Mouse (Mus musculus): ENCODE data around the gene Speg. TPM values are rescaled to one million over a fixed set of nuclear protein-coding genes. Genes with fewer than 3 reads are reported as not detected.
A peak's percentile ranks its signal among the peaks of the same experiment; 100 is the strongest.

Gene Speg
- total RNA-seq, 2 experiments from 2014 or later, result 268 to 311 TPM

DNA sequence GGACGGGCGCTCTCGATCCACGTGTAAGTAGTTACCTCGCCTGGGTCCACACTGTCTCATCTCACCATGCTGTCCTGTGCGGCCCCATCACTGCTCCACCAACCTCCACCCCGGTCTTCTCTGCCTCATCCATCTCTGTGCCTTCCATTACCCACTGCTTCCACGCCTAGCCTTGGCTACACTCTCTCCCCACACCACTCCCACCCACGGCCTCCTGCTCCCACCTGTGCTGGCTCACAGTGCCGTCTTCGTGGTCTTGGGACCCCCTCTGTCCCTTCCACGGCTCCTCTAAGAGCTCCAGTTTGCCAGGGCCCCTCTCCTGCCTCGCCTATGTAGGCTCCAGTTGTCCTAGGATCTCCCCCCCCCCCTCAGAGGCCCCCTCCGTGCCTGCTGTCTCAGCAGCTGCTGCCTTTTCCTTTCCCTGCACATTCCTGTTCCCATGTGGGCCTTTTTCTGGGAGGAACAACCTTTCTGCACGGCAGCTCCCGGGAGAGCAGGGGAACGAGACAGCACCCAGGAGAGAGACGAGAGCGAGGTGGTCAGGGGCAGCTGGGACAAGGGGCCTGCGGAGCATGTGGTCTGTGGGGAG lies 10.1 kb downstream of the Speg start:
- no peak overlapping the region for H3K4me3 ChIP-seq
- no peak for DNase-seq
- no peak for TF ChIP-seq CTCF (IDR thresholded peaks at IDR 0.05)
- intact Hi-C loops (cut with DNase I), result no loop called here
- peak overlapping the region; percentile 79 for H3K27ac ChIP-seq

DNA sequence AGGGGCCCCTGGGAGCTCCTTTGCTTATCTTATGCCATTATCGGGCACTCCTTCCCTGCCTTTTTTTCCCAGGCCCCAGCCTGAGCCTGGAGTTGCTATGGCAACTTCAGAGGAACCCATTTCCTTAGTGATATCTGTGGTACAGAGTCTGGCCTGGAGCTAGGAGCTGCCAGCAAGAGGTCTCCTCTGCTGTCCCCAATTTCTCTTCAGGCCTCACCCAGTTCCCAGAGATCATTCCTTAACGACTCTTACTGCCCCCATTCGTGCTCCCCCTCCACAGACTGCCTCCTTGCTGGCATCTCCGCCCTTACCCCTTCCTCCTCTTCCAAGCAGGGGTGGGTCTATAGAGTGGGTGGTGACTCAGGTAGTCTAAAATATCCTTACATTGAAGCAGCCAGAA lies 11.1 kb downstream of the Speg start:
- Histone ChIP-seq H3K4me3 (no peak overlapping the region), H3K27ac (peak overlapping the region; percentile 79)
- no peak for TF ChIP-seq CTCF (IDR thresholded peaks at IDR 0.05)
- intact Hi-C loops (cut with DNase I), result no loop called here
- no peak for DNase-seq

DNA sequence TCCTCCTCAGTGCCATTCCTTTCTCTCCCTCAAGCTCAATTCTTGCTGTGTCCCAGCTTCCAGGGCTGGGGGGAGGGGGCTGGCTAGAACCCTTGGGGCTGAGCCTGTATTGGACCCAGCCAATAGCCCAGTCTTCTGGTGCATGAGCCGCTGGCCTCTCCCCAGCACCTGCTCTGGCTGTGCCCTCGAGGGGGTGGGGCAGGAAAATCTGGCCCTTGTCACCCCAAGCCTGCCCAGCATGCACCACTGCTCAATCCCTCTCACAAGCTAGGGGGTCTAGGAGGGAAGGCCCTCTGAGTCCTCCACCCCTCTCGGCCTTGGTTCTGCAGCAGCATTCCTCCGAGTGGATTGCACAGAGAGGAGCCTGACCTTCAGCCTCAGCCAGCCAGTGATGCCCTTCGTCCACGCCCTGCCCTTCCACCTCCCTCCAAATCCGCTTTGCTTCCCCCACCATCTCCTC lies 12.4 kb downstream of the Speg start:
- peak; percentile 82 for DNase-seq
- H3K27ac ChIP-seq, result peak overlapping the region; percentile 79
- H3K4me3 ChIP-seq, result no peak overlapping the region
- TF ChIP-seq CTCF (IDR thresholded peaks at IDR 0.05), result no peak
- intact Hi-C loops (cut with DNase I), result no loop called here

DNA sequence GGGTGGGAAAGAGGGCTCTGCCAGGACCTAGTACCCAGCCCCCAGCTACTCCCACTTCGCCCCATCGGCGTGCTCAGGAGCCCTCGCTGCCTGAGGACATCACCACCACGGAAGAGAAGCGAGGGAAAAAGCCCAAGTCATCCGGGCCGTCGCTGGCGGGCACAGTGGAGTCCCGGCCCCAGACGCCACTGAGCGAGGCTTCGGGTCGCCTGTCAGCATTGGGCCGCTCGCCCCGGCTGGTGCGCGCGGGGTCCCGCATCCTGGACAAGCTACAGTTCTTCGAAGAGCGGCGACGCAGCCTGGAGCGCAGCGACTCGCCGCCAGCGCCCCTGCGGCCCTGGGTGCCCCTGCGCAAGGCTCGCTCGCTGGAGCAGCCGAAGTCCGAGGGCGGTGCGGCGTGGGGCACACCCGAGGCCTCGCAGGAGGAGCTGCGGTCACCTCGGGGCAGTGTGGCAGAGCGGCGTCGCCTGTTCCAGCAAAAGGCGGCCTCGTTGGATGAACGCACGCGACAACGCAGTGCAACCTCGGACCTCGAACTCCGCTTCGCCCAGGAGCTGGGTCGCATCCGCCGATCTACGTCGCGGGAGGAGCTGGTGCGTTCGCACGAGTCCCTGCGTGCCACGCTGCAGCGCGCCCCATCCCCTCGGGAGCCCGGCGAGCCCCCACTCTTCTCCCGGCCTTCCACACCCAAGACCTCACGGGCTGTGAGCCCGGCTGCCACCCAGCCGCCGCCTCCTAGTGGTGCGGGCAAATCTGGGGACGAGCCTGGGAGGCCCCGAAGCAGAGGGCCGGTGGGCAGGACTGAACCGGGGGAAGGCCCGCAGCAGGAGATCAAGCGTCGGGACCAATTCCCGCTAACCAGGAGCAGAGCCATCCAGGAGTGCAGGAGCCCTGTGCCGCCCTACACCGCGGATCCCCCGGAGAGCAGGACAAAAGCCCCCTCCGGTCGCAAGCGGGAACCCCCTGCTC lies 13.1 kb downstream of the Speg start:
- H3K27ac ChIP-seq, result peak overlapping the region; percentile 79
- intact Hi-C loops (cut with DNase I), result no loop called here
- TF ChIP-seq CTCF (IDR thresholded peaks at IDR 0.05), result no peak
- no peak overlapping the region for H3K4me3 ChIP-seq
- DNase-seq, result peak; percentile 40

DNA sequence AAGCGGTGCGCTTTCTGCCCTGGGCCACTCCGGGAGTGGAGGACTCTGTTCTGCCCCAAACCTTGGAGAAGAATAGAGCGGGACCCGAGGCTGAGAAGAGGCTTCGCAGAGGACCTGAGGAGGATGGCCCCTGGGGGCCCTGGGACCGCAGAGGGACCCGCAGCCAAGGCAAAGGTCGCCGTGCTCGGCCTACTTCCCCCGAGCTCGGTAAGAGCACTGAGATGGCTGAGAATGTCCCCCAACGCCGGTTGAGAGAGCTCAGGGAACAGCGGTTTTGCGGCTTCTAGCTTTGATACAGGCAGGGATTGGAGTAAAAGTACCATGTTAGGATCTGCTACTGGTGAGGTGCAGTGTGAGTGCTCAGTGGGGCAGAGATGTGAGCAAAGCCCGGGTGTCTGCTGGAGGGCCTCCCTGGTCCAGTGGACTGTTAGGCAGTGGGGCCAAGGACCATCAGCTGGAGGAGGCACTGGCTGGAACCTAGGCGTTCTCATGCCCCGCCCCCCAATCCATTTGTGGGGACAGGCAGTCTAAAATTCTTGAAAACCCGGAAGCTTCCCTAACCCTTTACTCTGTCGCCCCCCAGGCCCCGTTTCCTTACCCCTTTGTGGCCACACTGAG lies 13.9 kb downstream of the Speg start:
- no peak overlapping the region for H3K4me3 ChIP-seq
- intact Hi-C loops (cut with DNase I), result no loop called here

DNA sequence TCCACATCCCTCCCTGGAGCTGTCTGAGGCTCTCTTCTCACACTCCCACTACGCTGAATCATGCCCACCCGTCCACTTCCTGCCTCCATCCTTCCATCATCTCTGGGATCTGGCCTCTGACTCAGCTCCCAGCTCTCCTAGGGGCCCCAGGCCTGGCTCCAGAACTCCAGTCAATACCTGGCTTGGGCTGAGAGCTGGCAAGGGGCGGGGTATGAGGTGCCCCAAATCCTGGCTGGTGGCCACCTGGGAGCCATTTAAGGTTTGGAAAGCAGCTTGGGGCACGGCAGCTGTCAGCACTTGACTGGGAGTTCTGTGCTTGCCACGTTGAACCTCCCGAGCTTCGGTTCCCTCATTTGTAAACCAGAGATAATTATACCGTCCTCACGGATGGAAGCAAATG lies 18.0 kb downstream of the Speg start:
- TF ChIP-seq CTCF (IDR thresholded peaks at IDR 0.05), result no peak
- peak overlapping the region; percentile 88 for H3K27ac ChIP-seq
- DNase-seq, result peak; percentile 95
- peak overlapping the region; percentile 57 for H3K4me3 ChIP-seq
- intact Hi-C loops (cut with DNase I), result no loop called here

More for the DNA sequence above, 13.9 kb downstream of the Speg start:
- no peak for DNase-seq
- no peak for TF ChIP-seq CTCF (IDR thresholded peaks at IDR 0.05)
- peak overlapping the region; percentile 79 for H3K27ac ChIP-seq

DNA sequence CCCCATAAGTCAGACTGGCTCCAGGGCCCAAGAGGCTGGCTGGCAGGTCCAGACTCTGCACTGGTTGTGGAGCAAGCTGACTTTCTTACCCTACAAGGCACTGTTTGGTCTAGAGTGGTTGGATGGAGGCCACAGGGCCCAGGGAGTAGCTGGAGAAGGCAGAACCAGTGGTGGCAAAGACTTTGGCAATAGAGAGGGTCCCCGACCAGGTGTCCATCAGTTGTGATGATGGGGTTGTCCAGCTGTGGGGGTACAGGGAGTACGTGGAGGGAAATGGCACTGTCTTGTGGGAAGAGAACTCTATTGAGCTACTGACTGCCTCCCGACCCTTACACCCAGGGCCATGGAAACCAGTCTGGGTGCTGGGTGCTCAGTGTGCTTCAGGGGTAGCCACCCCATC lies 18.7 kb downstream of the Speg start:
- intact Hi-C loops (cut with DNase I), result loop anchor here (2.0 kb wide), 1 partner anchor 17 kb away; no protein-coding TSS in a partner anchor
- H3K4me3 ChIP-seq, result peak overlapping the region; percentile 57

DNA sequence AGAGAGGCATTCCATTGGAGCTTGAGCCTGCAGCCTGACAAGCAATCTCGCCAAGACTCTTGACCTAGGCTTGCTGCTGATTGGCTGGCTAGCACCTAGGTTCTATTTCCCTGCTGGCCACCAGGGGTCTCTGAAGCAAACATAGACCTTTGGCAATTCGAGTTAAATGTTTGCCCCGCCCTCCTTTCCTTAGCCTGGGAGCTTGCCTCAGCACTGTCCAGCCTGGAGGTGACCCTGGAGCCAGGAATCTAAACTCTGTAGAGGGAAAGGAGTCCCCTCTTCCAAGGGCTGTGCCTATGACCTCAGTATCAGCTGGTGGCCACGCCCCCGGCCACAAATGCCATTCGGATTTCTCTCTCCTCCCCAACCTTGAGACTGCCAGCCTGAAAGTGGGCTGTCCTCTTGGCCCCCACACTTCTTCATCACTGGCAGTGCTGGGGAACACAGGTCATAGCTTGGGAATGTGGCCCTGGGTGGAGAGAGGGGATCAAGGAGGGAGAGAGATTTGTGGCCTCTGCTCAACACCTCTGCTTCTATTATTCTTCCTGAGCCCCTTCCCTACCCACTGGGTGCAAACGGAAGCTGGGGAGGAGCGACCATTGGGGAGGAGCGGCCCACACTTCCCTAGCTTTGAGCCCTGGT lies 23.8 kb downstream of the Speg start:
- Histone ChIP-seq H3K27ac (peak overlapping the region; percentile 99), H3K4me3 (peak overlapping the region; percentile 71)
- TF ChIP-seq CTCF (IDR thresholded peaks at IDR 0.05), result peak; percentile 78
- DNase-seq, result peak; percentile 91
- intact Hi-C loops (cut with DNase I), result no loop called here

More for the DNA sequence above, 18.7 kb downstream of the Speg start:
- no peak for DNase-seq
- peak overlapping the region; percentile 88 for H3K27ac ChIP-seq
- no peak for TF ChIP-seq CTCF (IDR thresholded peaks at IDR 0.05)

DNA sequence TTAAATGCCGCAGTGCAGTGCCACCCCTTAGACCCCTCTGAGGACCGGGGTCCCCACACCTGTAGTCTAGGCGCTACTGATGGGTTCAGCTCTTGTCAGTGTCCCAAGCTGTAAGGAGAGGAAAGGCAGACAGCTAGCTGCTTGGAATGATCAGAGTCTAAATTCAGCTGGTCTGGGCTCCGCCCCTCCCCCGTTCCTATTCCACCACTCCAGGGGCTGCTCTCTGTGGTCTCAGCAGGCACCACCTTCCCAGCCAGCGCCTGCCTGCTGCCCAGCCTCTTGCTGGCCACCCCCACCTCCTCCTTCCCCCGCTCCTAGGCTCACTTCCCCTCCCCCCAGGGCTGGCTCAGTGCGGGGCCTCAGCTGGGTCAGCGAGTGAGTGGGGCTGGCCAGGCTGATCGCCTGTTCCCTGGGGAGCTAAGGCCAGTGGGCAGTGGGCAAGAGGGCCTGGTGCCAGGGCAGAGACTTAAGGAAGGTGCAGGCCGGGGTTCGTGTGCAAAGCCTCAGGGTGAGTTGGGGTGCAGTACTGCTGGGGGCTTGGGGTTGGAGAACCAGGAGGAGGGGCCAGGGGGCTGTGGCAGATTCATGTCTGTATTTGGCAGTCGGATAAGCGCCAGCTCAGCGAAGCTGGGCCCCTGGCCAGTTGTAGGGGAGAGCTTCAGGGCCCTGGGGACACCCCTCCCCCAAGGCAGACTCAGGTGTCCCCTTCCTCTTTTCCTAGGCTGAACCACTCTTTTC lies 24.8 kb downstream of the Speg start:
- no peak for TF ChIP-seq CTCF (IDR thresholded peaks at IDR 0.05)
- Histone ChIP-seq H3K4me3 (peak overlapping the region; percentile 71), H3K27ac (peak overlapping the region; percentile 99)
- DNase-seq, result peak; percentile 94
- intact Hi-C loops (cut with DNase I), result no loop called here

DNA sequence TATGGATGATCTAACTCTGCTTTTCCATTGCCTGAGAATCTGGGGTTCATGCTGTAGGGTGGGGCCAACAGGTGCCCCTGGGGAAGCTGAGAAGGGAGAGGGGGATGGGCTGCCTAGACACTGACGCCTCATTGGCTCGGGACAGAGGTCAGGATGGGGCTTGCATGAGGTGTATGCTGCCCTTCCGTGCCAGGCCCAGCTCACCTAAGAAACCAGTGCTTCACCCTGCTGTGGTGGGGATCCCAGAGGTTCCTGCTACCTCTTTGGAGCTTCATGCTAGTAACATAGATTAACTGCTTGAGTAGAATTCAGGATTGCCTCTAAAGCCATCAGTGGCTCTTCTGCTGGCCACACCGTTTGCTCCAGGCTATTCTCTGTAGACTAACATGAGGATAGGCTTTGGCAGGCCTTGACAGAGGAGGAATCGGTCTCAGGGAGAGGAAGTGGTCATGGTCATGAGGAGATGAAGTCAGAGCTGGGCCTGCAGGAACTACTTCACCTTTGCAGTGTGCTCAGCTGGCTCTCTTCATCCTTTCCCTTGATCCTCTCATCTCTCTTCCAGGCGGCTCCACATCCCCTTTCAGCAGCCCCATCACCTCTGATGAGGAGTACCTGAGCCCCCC lies 25.5 kb downstream of the Speg start:
- TF ChIP-seq CTCF (IDR thresholded peaks at IDR 0.05), result no peak
- DNase-seq, result peak; percentile 86
- peak overlapping the region; percentile 71 for H3K4me3 ChIP-seq
- intact Hi-C loops (cut with DNase I), result no loop called here
- peak overlapping the region; percentile 99 for H3K27ac ChIP-seq

DNA sequence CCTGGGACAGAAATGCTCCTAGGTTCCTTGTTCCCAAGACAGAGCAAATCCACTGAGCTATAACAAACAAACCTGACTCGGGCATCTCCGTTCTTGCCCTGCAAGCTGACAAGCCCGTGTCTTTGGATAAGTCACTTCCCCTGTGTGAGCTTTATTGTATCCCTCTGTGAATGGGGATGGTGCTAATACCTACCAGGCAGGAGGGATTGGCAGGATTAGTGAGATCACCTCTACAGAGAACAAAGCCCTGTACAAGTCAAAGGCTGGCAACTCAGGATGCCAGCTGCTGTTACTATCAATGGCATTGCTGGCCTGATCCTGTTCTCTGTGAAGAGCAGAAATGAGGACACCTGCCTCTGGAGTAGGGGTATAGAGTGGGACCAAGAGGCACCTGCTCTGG lies 30.4 kb downstream of the Speg start:
- TF ChIP-seq CTCF (IDR thresholded peaks at IDR 0.05), result no peak
- DNase-seq, result no peak
- Histone ChIP-seq H3K4me3 (no peak overlapping the region; the same call in 1 of the 2 replicates), H3K27ac (peak overlapping the region; percentile 89)
- intact Hi-C loops (cut with DNase I), result loop anchor here (5.0 kb wide), 1 partner anchor 33 kb away; no protein-coding TSS in a partner anchor
